Mouse (Mus musculus) liver, postnatal 0 days (tissue): ENCODE results near the gene Prickle2.

ENCODE experiments used
- CTCF ChIP-seq: sonication (generic); IDR thresholded peaks from 2 replicates; pipeline ENCODE4 v1.5.1; 2016; ENCODE audit warnings: antibody characterized with exemption, low read depth
- EP300 ChIP-seq: IDR thresholded peaks from 2 replicates; pipeline ENCODE4 v1.6.1; 2016; ENCODE audit warnings: antibody characterized with exemption, low read depth, mild to moderate bottlenecking

GRCm38 (mm10) chr6:92624306-92624705 is 81.6 kb downstream of the Prickle2 start:
- TF ChIP-seq CTCF (no peak), EP300 (no peak)
